Mouse (Mus musculus) testis, postnatal 14 days (tissue): ENCODE data around the gene Rnf213.

Source experiments
- DNase-seq: peaks from one replicate; pipeline ENCODE4 v3.0.0; 2021; ENCODE audit warnings: low spot score

Gene Rnf213

GRCm38 (mm10) chr11:119392800-119393482, at the start of gene Rnf213:
Rnf213 (plus strand) TSS chr11:119393100.
- DNase-seq: peak; percentile 52

- no peak for DNase-seq
Measured at GRCm38 (mm10) chr11:119344178-119344577, 48.7 kb upstream of the Rnf213 start.

- DNase-seq: no peak
Measured at GRCm38 (mm10) chr11:119344865-119345264, 48.0 kb upstream of the Rnf213 start.

- no peak for DNase-seq
Measured at GRCm38 (mm10) chr11:119347125-119347524, 45.8 kb upstream of the Rnf213 start.

GRCm38 (mm10) chr11:119352113-119352512, 40.8 kb upstream of the Rnf213 start:
- no peak for DNase-seq

- DNase-seq: no peak
Measured at GRCm38 (mm10) chr11:119353946-119354345, 39.0 kb upstream of the Rnf213 start.

GRCm38 (mm10) chr11:119354798-119355442, 38.0 kb upstream of the Rnf213 start:
- DNase-seq: peak; percentile 66

GRCm38 (mm10) chr11:119355443-119356385, 37.2 kb upstream of the Rnf213 start, which contains the start of the genes Sgsh and Slc26a11:
Sgsh (minus strand) TSS chr11:119355536.
Slc26a11 (plus strand) TSS chr11:119355557.
- peak; percentile 75 for DNase-seq

- no peak for DNase-seq
Measured at GRCm38 (mm10) chr11:119359089-119359488, 33.8 kb upstream of the Rnf213 start.

GRCm38 (mm10) chr11:119362769-119363533, 29.9 kb upstream of the Rnf213 start:
- DNase-seq: no peak

GRCm38 (mm10) chr11:119363534-119364145, 29.3 kb upstream of the Rnf213 start:
- DNase-seq: peak; percentile 49

- DNase-seq: no peak
Measured at GRCm38 (mm10) chr11:119375425-119375824, 17.5 kb upstream of the Rnf213 start.

GRCm38 (mm10) chr11:119377326-119377725, 15.6 kb upstream of the Rnf213 start:
- no peak for DNase-seq

GRCm38 (mm10) chr11:119378551-119378950, 14.3 kb upstream of the Rnf213 start:
- DNase-seq: no peak

GRCm38 (mm10) chr11:119381631-119382337, 11.1 kb upstream of the Rnf213 start:
- peak; percentile 26 for DNase-seq

- no peak for DNase-seq
Measured at GRCm38 (mm10) chr11:119382338-119382850, 10.5 kb upstream of the Rnf213 start.

- no peak for DNase-seq
Measured at GRCm38 (mm10) chr11:119384904-119385303, 8.0 kb upstream of the Rnf213 start.

- DNase-seq: no peak
Measured at GRCm38 (mm10) chr11:119386306-119386705, 6.6 kb upstream of the Rnf213 start.

GRCm38 (mm10) chr11:119387273-119387672, 5.6 kb upstream of the Rnf213 start:
- peak; percentile 63 for DNase-seq

- peak; percentile 69 for DNase-seq
Measured at GRCm38 (mm10) chr11:119389851-119390270, 3.0 kb upstream of the Rnf213 start.
